Mouse (Mus musculus): Measurements from ENCODE around the gene Prrc2b. TPM values are rescaled to one million over a fixed set of nuclear protein-coding genes. Genes with fewer than 3 reads are reported as not detected.
A peak's percentile ranks its signal among the peaks of the same experiment; 100 is the strongest.

Gene Prrc2b
- polyA plus RNA-seq, 1 experiment from 2014 or later, result 7.7 TPM

- ATAC-seq (ENCODE audit: low read depth), result no peak
- H3K27me3 ChIP-seq, result no peaks in the 10 kb centered on the region
- peaks cover 12% of the 10 kb centered on the region; the same call in 1 of the 2 replicates for H3K36me3 ChIP-seq
- no peak for DNase-seq
- no peak overlapping the region for H3K4me3 ChIP-seq (replicated peaks)
- no peak overlapping the region for H3K4me2 ChIP-seq
- H3K4me1 ChIP-seq (replicated peaks), result peaks cover 89% of the 10 kb centered on the region
- no peak overlapping the region for H3K27ac ChIP-seq
- no peaks in the 10 kb centered on the region for H3K9me3 ChIP-seq (replicated peaks)
- 62% methylated on average over 4 of the region's 4 CpGs for WGBS (ENCODE audit: insufficient replicate concordance)
- no peak overlapping the region for H3K9ac ChIP-seq
These were observed 11.8 kb downstream of the Prrc2b start for GRCm38 (mm10) chr2:32162646-32163045.

- WGBS (ENCODE audit: insufficient replicate concordance), result 59% methylated on average over 3 of the region's 3 CpGs
- H3K27ac ChIP-seq, result no peak overlapping the region; the same call in 1 of the 2 replicates
- DNase-seq, result no peak
These were observed 12.2 kb downstream of the Prrc2b start for GRCm38 (mm10) chr2:32163057-32163456.

GRCm38 (mm10) chr2:32164503-32164902 is 13.6 kb downstream of the Prrc2b start:
- 0 out of 2 replicates have a peak overlapping the region, but pooled peaks have one; percentile 4 for H3K4me3 ChIP-seq (replicated peaks)
- 29% methylated on average over 12 of the region's 12 CpGs for WGBS (ENCODE audit: insufficient replicate concordance)
- H3K4me1 ChIP-seq (replicated peaks), result peaks cover 88% of the 10 kb centered on the region
- H3K27me3 ChIP-seq, result no peaks in the 10 kb centered on the region
- no peaks in the 10 kb centered on the region for H3K9me3 ChIP-seq (replicated peaks)
- ATAC-seq (ENCODE audit: low read depth), result peak; percentile 68
- peak overlapping the region; percentile 58 for H3K4me2 ChIP-seq
- peak overlapping the region; percentile 82 for H3K27ac ChIP-seq
- DNase-seq, result peak; percentile 34
- H3K9ac ChIP-seq, result peak overlapping the region; percentile 49
- H3K36me3 ChIP-seq, result peaks cover 12% of the 10 kb centered on the region; the same call in 1 of the 2 replicates

More at GRCm38 (mm10) chr2:32163057-32163456, 12.2 kb downstream of the Prrc2b start:
- Histone ChIP-seq H3K27me3 (no peaks in the 10 kb centered on the region), H3K4me3 (replicated peaks) (no peak overlapping the region), H3K4me1 (replicated peaks) (peaks cover 90% of the 10 kb centered on the region), H3K9ac (no peak overlapping the region), H3K9me3 (replicated peaks) (no peaks in the 10 kb centered on the region), H3K36me3 (peaks cover 12% of the 10 kb centered on the region; the same call in 1 of the 2 replicates), H3K4me2 (no peak overlapping the region)
- no peak for ATAC-seq (ENCODE audit: low read depth)

GRCm38 (mm10) chr2:32165040-32165800 is 14.3 kb downstream of the Prrc2b start:
- Histone ChIP-seq H3K27ac (peak overlapping the region; percentile 82), H3K4me3 (replicated peaks) (no peak overlapping the region)
- 74% methylated on average over 11 of the region's 11 CpGs for WGBS (ENCODE audit: insufficient replicate concordance)

GRCm38 (mm10) chr2:32166581-32166980 is 15.7 kb downstream of the Prrc2b start:
- Histone ChIP-seq H3K36me3 (0 out of 2 replicates have a peak, but pooled peaks cover 2% of the 10 kb centered on the region), H3K27ac (peak overlapping the region; percentile 78), H3K4me2 (peak overlapping the region; percentile 52), H3K9me3 (replicated peaks) (no peaks in the 10 kb centered on the region), H3K4me3 (replicated peaks) (0 out of 2 replicates have a peak overlapping the region, but pooled peaks have one; percentile 8), H3K27me3 (no peaks in the 10 kb centered on the region), H3K9ac (peak overlapping the region; percentile 50; the same call in 1 of the 2 replicates), H3K4me1 (replicated peaks) (peaks cover 86% of the 10 kb centered on the region)
- WGBS (ENCODE audit: insufficient replicate concordance), result 6% methylated on average over 10 of the region's 10 CpGs
- no peak for DNase-seq
- no peak for ATAC-seq (ENCODE audit: low read depth)

More at GRCm38 (mm10) chr2:32165040-32165800, 14.3 kb downstream of the Prrc2b start:
- Histone ChIP-seq H3K4me1 (replicated peaks) (peaks cover 88% of the 10 kb centered on the region), H3K36me3 (peaks cover 7% of the 10 kb centered on the region; the same call in 1 of the 2 replicates), H3K27me3 (no peaks in the 10 kb centered on the region), H3K9me3 (replicated peaks) (no peaks in the 10 kb centered on the region), H3K9ac (peak overlapping the region; percentile 49), H3K4me2 (peak overlapping the region; percentile 58)
- DNase-seq (no peak), ATAC-seq (ENCODE audit: low read depth) (peak; percentile 37)

- Histone ChIP-seq H3K27ac (peak overlapping the region; percentile 78), H3K9ac (peak overlapping the region; percentile 50), H3K36me3 (no peaks in the 10 kb centered on the region), H3K4me1 (replicated peaks) (peaks cover 84% of the 10 kb centered on the region), H3K4me3 (replicated peaks) (peak overlapping the region; percentile 8; the same call in 1 of the 2 replicates), H3K4me2 (peak overlapping the region; percentile 52), H3K27me3 (no peaks in the 10 kb centered on the region), H3K9me3 (replicated peaks) (no peaks in the 10 kb centered on the region)
- no peak for DNase-seq
- 20% methylated on average over 16 of the region's 16 CpGs for WGBS (ENCODE audit: insufficient replicate concordance)
- 0 out of 2 replicates have a peak, but pooled peaks have one; percentile 9 for ATAC-seq (ENCODE audit: low read depth)
These were observed 16.3 kb downstream of the Prrc2b start for GRCm38 (mm10) chr2:32167034-32167770.

- H3K4me1 ChIP-seq (replicated peaks), result peaks cover 77% of the 10 kb centered on the region
- peak overlapping the region; percentile 50; the same call in 1 of the 2 replicates for H3K9ac ChIP-seq
- no peaks in the 10 kb centered on the region for H3K27me3 ChIP-seq
- ATAC-seq (ENCODE audit: low read depth) (peak; percentile 52), DNase-seq (no peak)
- H3K36me3 ChIP-seq, result no peaks in the 10 kb centered on the region
- peak overlapping the region; percentile 8; the same call in 1 of the 2 replicates for H3K4me3 ChIP-seq (replicated peaks)
- peak overlapping the region; percentile 52 for H3K4me2 ChIP-seq
- H3K9me3 ChIP-seq (replicated peaks), result no peaks in the 10 kb centered on the region
- 12% methylated on average over 7 of the region's 7 CpGs for WGBS (ENCODE audit: insufficient replicate concordance)
- H3K27ac ChIP-seq, result peak overlapping the region; percentile 78
These were observed 16.9 kb downstream of the Prrc2b start for GRCm38 (mm10) chr2:32167819-32168218.

GRCm38 (mm10) chr2:32169292-32169691 is 18.4 kb downstream of the Prrc2b start:
- Histone ChIP-seq H3K4me2 (no peak overlapping the region), H3K4me3 (replicated peaks) (no peak overlapping the region), H3K9me3 (replicated peaks) (no peaks in the 10 kb centered on the region), H3K36me3 (no peaks in the 10 kb centered on the region), H3K27me3 (no peaks in the 10 kb centered on the region), H3K27ac (no peak overlapping the region), H3K4me1 (replicated peaks) (peaks cover 75% of the 10 kb centered on the region), H3K9ac (no peak overlapping the region)
- 81% methylated on average over 5 of the region's 5 CpGs for WGBS (ENCODE audit: insufficient replicate concordance)
- no peak for DNase-seq
- no peak for ATAC-seq (ENCODE audit: low read depth)

- Histone ChIP-seq H3K4me3 (replicated peaks) (no peak overlapping the region), H3K27ac (0 out of 2 replicates have a peak overlapping the region, but pooled peaks have one; percentile 1), H3K36me3 (0 out of 2 replicates have a peak, but pooled peaks cover under 1% of the 10 kb centered on the region), H3K4me1 (replicated peaks) (peaks cover 75% of the 10 kb centered on the region), H3K9me3 (replicated peaks) (no peaks in the 10 kb centered on the region), H3K4me2 (no peak overlapping the region), H3K27me3 (no peaks in the 10 kb centered on the region), H3K9ac (no peak overlapping the region)
- DNase-seq (no peak), ATAC-seq (ENCODE audit: low read depth) (no peak)
- WGBS (ENCODE audit: insufficient replicate concordance), result 81% methylated on average over 8 of the region's 8 CpGs
These were observed 19.1 kb downstream of the Prrc2b start for GRCm38 (mm10) chr2:32170010-32170409.

GRCm38 (mm10) chr2:32171658-32172433 is 21.0 kb downstream of the Prrc2b start:
- no peak overlapping the region for H3K4me3 ChIP-seq (replicated peaks)
- H3K27me3 ChIP-seq, result no peaks in the 10 kb centered on the region
- no peak overlapping the region for H3K27ac ChIP-seq
- DNase-seq (no peak), ATAC-seq (ENCODE audit: low read depth) (no peak)
- no peak overlapping the region for H3K4me2 ChIP-seq
- 84% methylated on average over 14 of the region's 14 CpGs for WGBS (ENCODE audit: insufficient replicate concordance)
- H3K36me3 ChIP-seq, result 0 out of 2 replicates have a peak, but pooled peaks cover 7% of the 10 kb centered on the region
- H3K4me1 ChIP-seq (replicated peaks), result peaks cover 76% of the 10 kb centered on the region
- no peaks in the 10 kb centered on the region for H3K9me3 ChIP-seq (replicated peaks)
- no peak overlapping the region for H3K9ac ChIP-seq

Data from liver, embryonic 13.5 days (tissue).